Mouse (Mus musculus): ENCODE measurements around the gene 1700029H14Rik. TPM values are rescaled to one million over a fixed set of nuclear protein-coding genes. Genes with fewer than 3 reads are reported as not detected.

1700029H14Rik gene
- polyA plus RNA-seq, 1 experiment from 2014 or later = not detected

GRCm38 (mm10) chr8:13538821-13539220 is 23.4 kb downstream of the 1700029H14Rik start:
- Histone ChIP-seq H3K9me3 (replicated peaks; ENCODE audit: low read length) (no peaks in the 10 kb centered on the region), H3K4me3 (replicated peaks; ENCODE audit: low read depth, low read length) (no peak overlapping the region), H3K27me3 (ENCODE audit: insufficient read depth, low read length) (no peaks in the 10 kb centered on the region), H3K36me3 (ENCODE audit: insufficient read depth, low read length) (no peaks in the 10 kb centered on the region), H3K4me2 (ENCODE audit: low read length) (no peak overlapping the region), H3K4me1 (replicated peaks; ENCODE audit: insufficient read depth, low read length) (no peaks in the 10 kb centered on the region), H3K9ac (ENCODE audit: low read depth, low read length) (no peak overlapping the region), H3K27ac (no peak overlapping the region)
- ATAC-seq (replicated peaks; ENCODE audit: low FRiP score, low read depth) = no peak
- 63% methylated on average over 6 of the region's 6 CpGs for WGBS
- TF ChIP-seq CTCF (IDR thresholded peaks at IDR 0.05; ENCODE audit: low read depth) = no peak
- no peak for DNase-seq (ENCODE audit: low spot score)

GRCm38 (mm10) chr8:13537102-13537501 is 25.2 kb downstream of the 1700029H14Rik start:
- DNase-seq (ENCODE audit: low spot score) (no peak), ATAC-seq (replicated peaks; ENCODE audit: low FRiP score, low read depth) (no peak)
- TF ChIP-seq CTCF (IDR thresholded peaks at IDR 0.05; ENCODE audit: low read depth) = no peak
- H3K4me1 ChIP-seq (replicated peaks; ENCODE audit: insufficient read depth, low read length) = 0 out of 2 replicates have a peak, but pooled peaks cover 1% of the 10 kb centered on the region
- no peak overlapping the region for H3K9ac ChIP-seq (ENCODE audit: low read depth, low read length)
- H3K36me3 ChIP-seq (ENCODE audit: insufficient read depth, low read length) = no peaks in the 10 kb centered on the region
- H3K27me3 ChIP-seq (ENCODE audit: insufficient read depth, low read length) = no peaks in the 10 kb centered on the region
- no peak overlapping the region for H3K27ac ChIP-seq
- H3K4me3 ChIP-seq (replicated peaks; ENCODE audit: low read depth, low read length) = no peak overlapping the region
- H3K9me3 ChIP-seq (replicated peaks; ENCODE audit: low read length) = no peaks in the 10 kb centered on the region
- 60% methylated on average over 2 of the region's 2 CpGs for WGBS
- no peak overlapping the region for H3K4me2 ChIP-seq (ENCODE audit: low read length)

- no peak overlapping the region for H3K4me3 ChIP-seq (replicated peaks; ENCODE audit: low read depth, low read length)
- DNase-seq (ENCODE audit: low spot score) (no peak), ATAC-seq (replicated peaks; ENCODE audit: low FRiP score, low read depth) (no peak)
- 52% methylated on average over 8 of the region's 8 CpGs for WGBS
- H3K4me2 ChIP-seq (ENCODE audit: low read length) = no peak overlapping the region
- no peak overlapping the region for H3K27ac ChIP-seq
- no peak for TF ChIP-seq CTCF (IDR thresholded peaks at IDR 0.05; ENCODE audit: low read depth)
- no peak overlapping the region for H3K9ac ChIP-seq (ENCODE audit: low read depth, low read length)
- H3K4me1 ChIP-seq (replicated peaks; ENCODE audit: insufficient read depth, low read length) = peaks cover 29% of the 10 kb centered on the region
- H3K27me3 ChIP-seq (ENCODE audit: insufficient read depth, low read length) = no peaks in the 10 kb centered on the region
- H3K9me3 ChIP-seq (replicated peaks; ENCODE audit: low read length) = no peaks in the 10 kb centered on the region
- no peaks in the 10 kb centered on the region for H3K36me3 ChIP-seq (ENCODE audit: insufficient read depth, low read length)
These were observed 29.1 kb downstream of the 1700029H14Rik start for GRCm38 (mm10) chr8:13533123-13533522.

GRCm38 (mm10) chr8:13531602-13532171 is 30.6 kb downstream of the 1700029H14Rik start:
- TF ChIP-seq CTCF (IDR thresholded peaks at IDR 0.05; ENCODE audit: low read depth) = no peak
- Histone ChIP-seq H3K4me2 (ENCODE audit: low read length) (no peak overlapping the region), H3K4me1 (replicated peaks; ENCODE audit: insufficient read depth, low read length) (peaks cover 29% of the 10 kb centered on the region), H3K4me3 (replicated peaks; ENCODE audit: low read depth, low read length) (no peak overlapping the region), H3K9me3 (replicated peaks; ENCODE audit: low read length) (no peaks in the 10 kb centered on the region), H3K9ac (ENCODE audit: low read depth, low read length) (no peak overlapping the region), H3K36me3 (ENCODE audit: insufficient read depth, low read length) (no peaks in the 10 kb centered on the region), H3K27me3 (ENCODE audit: insufficient read depth, low read length) (no peaks in the 10 kb centered on the region), H3K27ac (peak overlapping the region; percentile 14; the same call in 1 of the 2 replicates)
- ATAC-seq (replicated peaks; ENCODE audit: low FRiP score, low read depth) (no peak), DNase-seq (ENCODE audit: low spot score) (peak; percentile 37)
- 41% methylated on average over 9 of the region's 9 CpGs for WGBS

- peak; percentile 81 for ATAC-seq (replicated peaks; ENCODE audit: low FRiP score, low read depth)
- Histone ChIP-seq H3K27me3 (ENCODE audit: insufficient read depth, low read length) (no peaks in the 10 kb centered on the region), H3K4me1 (replicated peaks; ENCODE audit: insufficient read depth, low read length) (peaks cover 29% of the 10 kb centered on the region), H3K9me3 (replicated peaks; ENCODE audit: low read length) (no peaks in the 10 kb centered on the region), H3K4me2 (ENCODE audit: low read length) (no peak overlapping the region), H3K9ac (ENCODE audit: low read depth, low read length) (no peak overlapping the region), H3K27ac (peak overlapping the region; percentile 70; the same call in 1 of the 2 replicates), H3K36me3 (ENCODE audit: insufficient read depth, low read length) (no peaks in the 10 kb centered on the region), H3K4me3 (replicated peaks; ENCODE audit: low read depth, low read length) (no peak overlapping the region)
- peak; percentile 93 for DNase-seq (ENCODE audit: low spot score)
- WGBS = 13% methylated on average over 5 of the region's 5 CpGs
- TF ChIP-seq CTCF (IDR thresholded peaks at IDR 0.05; ENCODE audit: low read depth) = no peak
These were observed 31.3 kb downstream of the 1700029H14Rik start for GRCm38 (mm10) chr8:13530941-13531340.

GRCm38 (mm10) chr8:13530401-13530800 is 31.9 kb downstream of the 1700029H14Rik start:
- DNase-seq (ENCODE audit: low spot score) (peak; percentile 8), ATAC-seq (replicated peaks; ENCODE audit: low FRiP score, low read depth) (no peak)
- 74% methylated on average over 3 of the region's 3 CpGs for WGBS
- Histone ChIP-seq H3K9ac (ENCODE audit: low read depth, low read length) (no peak overlapping the region), H3K27ac (peak overlapping the region; percentile 70), H3K36me3 (ENCODE audit: insufficient read depth, low read length) (no peaks in the 10 kb centered on the region), H3K4me1 (replicated peaks; ENCODE audit: insufficient read depth, low read length) (peaks cover 29% of the 10 kb centered on the region), H3K4me3 (replicated peaks; ENCODE audit: low read depth, low read length) (no peak overlapping the region), H3K4me2 (ENCODE audit: low read length) (no peak overlapping the region), H3K9me3 (replicated peaks; ENCODE audit: low read length) (no peaks in the 10 kb centered on the region), H3K27me3 (ENCODE audit: insufficient read depth, low read length) (no peaks in the 10 kb centered on the region)
- no peak for TF ChIP-seq CTCF (IDR thresholded peaks at IDR 0.05; ENCODE audit: low read depth)

- ATAC-seq (replicated peaks; ENCODE audit: low FRiP score, low read depth) (no peak), DNase-seq (ENCODE audit: low spot score) (peak; percentile 71)
- WGBS = 56% methylated on average over 7 of the region's 7 CpGs
- Histone ChIP-seq H3K27ac (peak overlapping the region; percentile 70), H3K9me3 (replicated peaks; ENCODE audit: low read length) (no peaks in the 10 kb centered on the region), H3K4me1 (replicated peaks; ENCODE audit: insufficient read depth, low read length) (peaks cover 29% of the 10 kb centered on the region), H3K9ac (ENCODE audit: low read depth, low read length) (no peak overlapping the region), H3K4me3 (replicated peaks; ENCODE audit: low read depth, low read length) (no peak overlapping the region), H3K27me3 (ENCODE audit: insufficient read depth, low read length) (no peaks in the 10 kb centered on the region), H3K4me2 (ENCODE audit: low read length) (no peak overlapping the region), H3K36me3 (ENCODE audit: insufficient read depth, low read length) (no peaks in the 10 kb centered on the region)
- TF ChIP-seq CTCF (IDR thresholded peaks at IDR 0.05; ENCODE audit: low read depth) = no peak
These were observed 32.4 kb downstream of the 1700029H14Rik start for GRCm38 (mm10) chr8:13529891-13530316.
